Mouse (Mus musculus): ENCODE measurements at regions not wholly inside any gene's neighbourhood (a gene's known extent, or its start where the extent isn't known, plus 50 kb on each side); places are given as distances from the start of the nearest gene placed in this dataset.
A peak's percentile ranks its signal among the peaks of the same experiment; 100 is the strongest.

- H3K4me3 ChIP-seq (ENCODE audit: low read length): no peak overlapping the region
- 57% methylated on average over 1 of the region's 1 CpGs for WGBS
- H3K27me3 ChIP-seq (replicated peaks; ENCODE audit: control insufficient read depth, insufficient read depth, low read length): no peaks in the 10 kb centered on the region
- no peaks in the 10 kb centered on the region for H3K36me3 ChIP-seq (ENCODE audit: control insufficient read depth, insufficient read depth, low read length)
- H3K9me3 ChIP-seq (ENCODE audit: control insufficient read depth, low read length): no peaks in the 10 kb centered on the region
- H3K9ac ChIP-seq (ENCODE audit: low read depth, low read length): no peak overlapping the region
- ATAC-seq: 0 out of 2 replicates have a peak, but pooled peaks have one; percentile 11
- H3K27ac ChIP-seq (ENCODE audit: low read depth, low read length): no peak overlapping the region
- no peak overlapping the region for H3K4me2 ChIP-seq (ENCODE audit: low read length)
- H3K4me1 ChIP-seq (ENCODE audit: control insufficient read depth, insufficient read depth, low read depth, low read length): 0 out of 2 replicates have a peak, but pooled peaks cover 2% of the 10 kb centered on the region
Observed at GRCm38 (mm10) chr2:83396307-83396706, 247.9 kb upstream of the Zc3h15 start.

- WGBS: 28% methylated on average over 2 of the region's 2 CpGs
- no peak overlapping the region for H3K4me3 ChIP-seq (ENCODE audit: low read length)
- no peaks in the 10 kb centered on the region for H3K9me3 ChIP-seq (ENCODE audit: control insufficient read depth, low read length)
- no peak overlapping the region for H3K4me2 ChIP-seq (ENCODE audit: low read length)
- no peaks in the 10 kb centered on the region for H3K36me3 ChIP-seq (ENCODE audit: control insufficient read depth, insufficient read depth, low read length)
- peak; percentile 78 for ATAC-seq
- H3K27me3 ChIP-seq (replicated peaks; ENCODE audit: control insufficient read depth, insufficient read depth, low read length): no peaks in the 10 kb centered on the region
- 0 out of 2 replicates have a peak, but pooled peaks cover 2% of the 10 kb centered on the region for H3K4me1 ChIP-seq (ENCODE audit: control insufficient read depth, insufficient read depth, low read depth, low read length)
- no peak overlapping the region for H3K27ac ChIP-seq (ENCODE audit: low read depth, low read length)
- H3K9ac ChIP-seq (ENCODE audit: low read depth, low read length): no peak overlapping the region
Observed at GRCm38 (mm10) chr2:83396820-83397609, 247.2 kb upstream of the Zc3h15 start.

GRCm38 (mm10) chr2:83442739-83443138, 201.5 kb upstream of the Zc3h15 start:
- no peaks in the 10 kb centered on the region for H3K4me1 ChIP-seq (ENCODE audit: control insufficient read depth, insufficient read depth, low read depth, low read length)
- no peak overlapping the region for H3K27ac ChIP-seq (ENCODE audit: low read depth, low read length)
- no peak overlapping the region for H3K9ac ChIP-seq (ENCODE audit: low read depth, low read length)
- H3K27me3 ChIP-seq (replicated peaks; ENCODE audit: control insufficient read depth, insufficient read depth, low read length): no peaks in the 10 kb centered on the region
- H3K4me2 ChIP-seq (ENCODE audit: low read length): no peak overlapping the region
- no peak overlapping the region for H3K4me3 ChIP-seq (ENCODE audit: low read length)
- no peaks in the 10 kb centered on the region for H3K36me3 ChIP-seq (ENCODE audit: control insufficient read depth, insufficient read depth, low read length)
- ATAC-seq: no peak
- WGBS: 77% methylated on average over 5 of the region's 5 CpGs
- no peaks in the 10 kb centered on the region for H3K9me3 ChIP-seq (ENCODE audit: control insufficient read depth, low read length)

GRCm38 (mm10) chr2:83451378-83451777, 192.9 kb upstream of the Zc3h15 start:
- WGBS: 90% methylated on average over 4 of the region's 4 CpGs
- Histone ChIP-seq H3K9me3 (ENCODE audit: control insufficient read depth, low read length) (no peaks in the 10 kb centered on the region), H3K27me3 (replicated peaks; ENCODE audit: control insufficient read depth, insufficient read depth, low read length) (no peaks in the 10 kb centered on the region), H3K9ac (ENCODE audit: low read depth, low read length) (no peak overlapping the region), H3K4me2 (ENCODE audit: low read length) (no peak overlapping the region), H3K27ac (ENCODE audit: low read depth, low read length) (no peak overlapping the region), H3K36me3 (ENCODE audit: control insufficient read depth, insufficient read depth, low read length) (no peaks in the 10 kb centered on the region), H3K4me1 (ENCODE audit: control insufficient read depth, insufficient read depth, low read depth, low read length) (no peaks in the 10 kb centered on the region), H3K4me3 (ENCODE audit: low read length) (no peak overlapping the region)
- no peak for ATAC-seq

All from hindbrain, embryonic 16.5 days (tissue).